Mouse (Mus musculus) urinary bladder, postnatal 25 days (tissue): ENCODE measurements around the gene Tmem163.

ENCODE experiments used
- DNase-seq: peaks from one replicate; pipeline ENCODE4 v3.0.0; 2022; ENCODE audit warnings: low spot score

Tmem163 gene

GRCm38 (mm10) chr1:127642976-127643769 is 36.2 kb downstream of the Tmem163 start:
- DNase-seq: no peak

- no peak for DNase-seq
These were observed 41.4 kb downstream of the Tmem163 start for GRCm38 (mm10) chr1:127637917-127638316.

- DNase-seq: no peak
These were observed 52.2 kb downstream of the Tmem163 start for GRCm38 (mm10) chr1:127627151-127627550.

- no peak for DNase-seq
These were observed 53.6 kb downstream of the Tmem163 start for GRCm38 (mm10) chr1:127625577-127626362.

- DNase-seq: no peak
These were observed 57.0 kb downstream of the Tmem163 start for GRCm38 (mm10) chr1:127622349-127622748.

- no peak for DNase-seq
These were observed 60.3 kb downstream of the Tmem163 start for GRCm38 (mm10) chr1:127619036-127619435.

- DNase-seq: no peak
These were observed 69.0 kb downstream of the Tmem163 start for GRCm38 (mm10) chr1:127610378-127610777.

GRCm38 (mm10) chr1:127609814-127610213 is 69.5 kb downstream of the Tmem163 start:
- no peak for DNase-seq

- DNase-seq: no peak
These were observed 71.0 kb downstream of the Tmem163 start for GRCm38 (mm10) chr1:127608326-127608725.

- no peak for DNase-seq
These were observed 75.4 kb downstream of the Tmem163 start for GRCm38 (mm10) chr1:127603697-127604631.

GRCm38 (mm10) chr1:127596143-127596542 is 83.2 kb downstream of the Tmem163 start:
- DNase-seq: no peak

GRCm38 (mm10) chr1:127595735-127596134 is 83.6 kb downstream of the Tmem163 start:
- no peak for DNase-seq

GRCm38 (mm10) chr1:127589542-127589941 is 89.8 kb downstream of the Tmem163 start:
- DNase-seq: no peak

GRCm38 (mm10) chr1:127587071-127587470 is 92.3 kb downstream of the Tmem163 start:
- no peak for DNase-seq

- no peak for DNase-seq
These were observed 93.2 kb downstream of the Tmem163 start for GRCm38 (mm10) chr1:127586156-127586555.

GRCm38 (mm10) chr1:127577981-127578380 is 101.4 kb downstream of the Tmem163 start:
- DNase-seq: no peak

GRCm38 (mm10) chr1:127577083-127577482 is 102.3 kb downstream of the Tmem163 start:
- DNase-seq: no peak

GRCm38 (mm10) chr1:127576563-127576962 is 102.8 kb downstream of the Tmem163 start:
- no peak for DNase-seq

GRCm38 (mm10) chr1:127576143-127576542 is 103.2 kb downstream of the Tmem163 start:
- no peak for DNase-seq

- no peak for DNase-seq
These were observed 103.7 kb downstream of the Tmem163 start for GRCm38 (mm10) chr1:127575692-127576091.

- no peak for DNase-seq
These were observed 106.2 kb downstream of the Tmem163 start for GRCm38 (mm10) chr1:127573186-127573585.

GRCm38 (mm10) chr1:127568641-127569040 is 110.7 kb downstream of the Tmem163 start:
- no peak for DNase-seq
